Mouse (Mus musculus): ENCODE measurements at regions not wholly inside any gene's neighbourhood (a gene's known extent, or its start where the extent isn't known, plus 50 kb on each side); places are given as distances from the start of the nearest gene placed in this dataset.

DNA sequence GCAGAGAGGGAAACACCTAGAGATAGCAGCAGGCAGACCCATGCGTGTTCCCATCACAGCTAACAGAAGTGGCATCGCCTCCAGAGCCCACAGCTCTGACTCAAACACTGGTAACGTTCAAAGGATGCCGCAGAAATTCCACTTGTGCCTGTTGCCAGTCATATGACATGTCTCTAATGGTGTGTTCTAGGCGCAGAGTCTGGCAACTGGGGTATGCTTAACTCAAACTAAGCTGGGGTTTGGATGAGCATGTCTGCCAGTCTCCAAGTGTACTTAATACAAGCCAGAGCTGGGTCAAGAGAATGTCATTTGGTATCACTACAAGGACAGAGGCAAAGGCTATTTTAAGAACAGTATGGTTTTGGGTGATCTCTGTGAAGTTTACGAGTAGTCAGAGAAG lies 507.9 kb downstream of the Nfib start:
- DNase-seq (ENCODE audit: low spot score): no peak
- 62% methylated on average over 6 of the region's 6 CpGs for WGBS
- no peak overlapping the region for H3K27ac ChIP-seq (replicated peaks; ENCODE audit: low read depth, low read length)

GRCm38 (mm10) chr4:82196024-82196647 lies 509.4 kb downstream of the Nfib start:
- Histone ChIP-seq H3K9me3 (ENCODE audit: control insufficient read depth, low read length) (no peaks in the 10 kb centered on the region), H3K9ac (ENCODE audit: low read length) (no peak overlapping the region), H3K27ac (replicated peaks; ENCODE audit: low read depth, low read length) (no peak overlapping the region), H3K4me3 (ENCODE audit: low read depth, low read length) (no peak overlapping the region), H3K4me2 (ENCODE audit: low read depth, severe bottlenecking) (no peak overlapping the region), H3K27me3 (ENCODE audit: control insufficient read depth, insufficient read depth, low read length) (no peaks in the 10 kb centered on the region), H3K36me3 (ENCODE audit: control insufficient read depth, insufficient read depth, low read length) (no peaks in the 10 kb centered on the region), H3K4me1 (ENCODE audit: control insufficient read depth, insufficient read depth, low read length) (peaks cover 3% of the 10 kb centered on the region; the same call in 1 of the 2 replicates)
- WGBS: 48% methylated on average over 6 of the region's 6 CpGs
- DNase-seq (ENCODE audit: low spot score) (peak; percentile 34), ATAC-seq (ENCODE audit: insufficient number of reproducible peaks, low FRiP score, low TSS enrichment, low read depth) (no peak)

More for the DNA sequence above, 507.9 kb downstream of the Nfib start:
- Histone ChIP-seq H3K27me3 (ENCODE audit: control insufficient read depth, insufficient read depth, low read length) (no peaks in the 10 kb centered on the region), H3K4me2 (ENCODE audit: low read depth, severe bottlenecking) (no peak overlapping the region), H3K9me3 (ENCODE audit: control insufficient read depth, low read length) (no peaks in the 10 kb centered on the region), H3K4me3 (ENCODE audit: low read depth, low read length) (no peak overlapping the region), H3K9ac (ENCODE audit: low read length) (no peak overlapping the region), H3K4me1 (ENCODE audit: control insufficient read depth, insufficient read depth, low read length) (peaks cover 3% of the 10 kb centered on the region; the same call in 1 of the 2 replicates), H3K36me3 (ENCODE audit: control insufficient read depth, insufficient read depth, low read length) (no peaks in the 10 kb centered on the region)
- no peak for ATAC-seq (ENCODE audit: insufficient number of reproducible peaks, low FRiP score, low TSS enrichment, low read depth)

- no peak overlapping the region for H3K27ac ChIP-seq (replicated peaks; ENCODE audit: low read depth, low read length)
- no peak overlapping the region for H3K9ac ChIP-seq (ENCODE audit: low read length)
- 56% methylated on average over 5 of the region's 5 CpGs for WGBS
- no peaks in the 10 kb centered on the region for H3K36me3 ChIP-seq (ENCODE audit: control insufficient read depth, insufficient read depth, low read length)
- no peaks in the 10 kb centered on the region for H3K9me3 ChIP-seq (ENCODE audit: control insufficient read depth, low read length)
- DNase-seq (ENCODE audit: low spot score): no peak
- no peak overlapping the region for H3K4me3 ChIP-seq (ENCODE audit: low read depth, low read length)
- no peak overlapping the region for H3K4me2 ChIP-seq (ENCODE audit: low read depth, severe bottlenecking)
- H3K4me1 ChIP-seq (ENCODE audit: control insufficient read depth, insufficient read depth, low read length): peaks cover 3% of the 10 kb centered on the region; the same call in 1 of the 2 replicates
- H3K27me3 ChIP-seq (ENCODE audit: control insufficient read depth, insufficient read depth, low read length): no peaks in the 10 kb centered on the region
- ATAC-seq (ENCODE audit: insufficient number of reproducible peaks, low FRiP score, low TSS enrichment, low read depth): no peak
Observed at GRCm38 (mm10) chr4:82193905-82194304, 511.6 kb downstream of the Nfib start.

DNA sequence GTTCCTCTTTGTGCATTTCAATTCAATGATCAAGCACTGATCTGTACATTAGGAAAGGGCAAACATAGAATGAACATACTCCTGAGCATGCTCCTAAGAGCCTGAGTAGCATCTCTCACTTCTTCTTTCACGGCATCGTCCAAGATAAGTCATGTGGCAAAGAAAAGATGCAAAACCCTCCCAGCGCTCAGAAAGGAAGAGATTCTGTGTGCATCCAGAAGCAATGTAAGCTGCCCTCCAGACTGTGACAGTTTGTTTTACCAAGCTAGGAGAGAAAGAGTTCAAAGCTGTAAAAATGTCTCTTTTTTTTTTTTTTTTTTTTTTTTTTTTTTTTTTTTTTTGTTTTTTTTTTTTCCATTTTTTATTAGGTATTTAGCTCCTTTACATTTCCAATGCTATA lies 518.7 kb downstream of the Nfib start:
- Histone ChIP-seq H3K4me2 (ENCODE audit: low read depth, severe bottlenecking) (no peak overlapping the region), H3K27ac (replicated peaks; ENCODE audit: low read depth, low read length) (no peak overlapping the region), H3K9ac (ENCODE audit: low read length) (no peak overlapping the region), H3K36me3 (ENCODE audit: control insufficient read depth, insufficient read depth, low read length) (no peaks in the 10 kb centered on the region), H3K4me1 (ENCODE audit: control insufficient read depth, insufficient read depth, low read length) (no peaks in the 10 kb centered on the region), H3K9me3 (ENCODE audit: control insufficient read depth, low read length) (no peaks in the 10 kb centered on the region), H3K4me3 (ENCODE audit: low read depth, low read length) (no peak overlapping the region), H3K27me3 (ENCODE audit: control insufficient read depth, insufficient read depth, low read length) (no peaks in the 10 kb centered on the region)
- no peak for DNase-seq (ENCODE audit: low spot score)
- no peak for ATAC-seq (ENCODE audit: insufficient number of reproducible peaks, low FRiP score, low TSS enrichment, low read depth)
- 97% methylated on average over 3 of the region's 3 CpGs for WGBS

- Histone ChIP-seq H3K27me3 (ENCODE audit: control insufficient read depth, insufficient read depth, low read length) (no peaks in the 10 kb centered on the region), H3K4me2 (ENCODE audit: low read depth, severe bottlenecking) (no peak overlapping the region), H3K4me1 (ENCODE audit: control insufficient read depth, insufficient read depth, low read length) (no peaks in the 10 kb centered on the region), H3K27ac (replicated peaks; ENCODE audit: low read depth, low read length) (no peak overlapping the region), H3K4me3 (ENCODE audit: low read depth, low read length) (no peak overlapping the region), H3K9me3 (ENCODE audit: control insufficient read depth, low read length) (no peaks in the 10 kb centered on the region), H3K36me3 (ENCODE audit: control insufficient read depth, insufficient read depth, low read length) (no peaks in the 10 kb centered on the region), H3K9ac (ENCODE audit: low read length) (no peak overlapping the region)
- no peak for ATAC-seq (ENCODE audit: insufficient number of reproducible peaks, low FRiP score, low TSS enrichment, low read depth)
- no peak for DNase-seq (ENCODE audit: low spot score)
- WGBS: 86% methylated on average over 1 of the region's 1 CpGs
Observed at GRCm38 (mm10) chr4:82183974-82184373, 521.6 kb downstream of the Nfib start.

DNA sequence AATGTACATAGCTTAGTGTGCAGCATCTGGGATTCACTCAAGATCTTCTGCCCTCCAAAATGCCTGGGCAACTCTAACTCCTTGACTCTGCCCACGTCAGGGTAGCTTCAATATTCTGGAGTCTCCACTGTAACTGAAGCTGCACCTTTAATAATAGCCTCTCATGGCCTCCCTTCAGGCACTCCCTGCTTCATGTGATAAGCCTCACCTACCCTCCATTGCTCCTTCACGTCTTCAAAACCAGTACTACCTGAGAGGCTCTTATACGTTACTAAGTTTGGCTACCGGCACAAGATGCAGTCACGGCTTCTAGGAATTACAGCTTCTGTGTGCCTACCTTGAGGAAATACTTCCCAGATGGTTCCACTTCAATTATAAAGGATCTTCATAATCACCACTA lies 527.4 kb downstream of the Nfib start:
- Histone ChIP-seq H3K9me3 (ENCODE audit: control insufficient read depth, low read length) (no peaks in the 10 kb centered on the region), H3K4me1 (ENCODE audit: control insufficient read depth, insufficient read depth, low read length) (no peaks in the 10 kb centered on the region), H3K36me3 (ENCODE audit: control insufficient read depth, insufficient read depth, low read length) (no peaks in the 10 kb centered on the region), H3K9ac (ENCODE audit: low read length) (no peak overlapping the region), H3K27ac (replicated peaks; ENCODE audit: low read depth, low read length) (no peak overlapping the region), H3K4me3 (ENCODE audit: low read depth, low read length) (no peak overlapping the region), H3K4me2 (ENCODE audit: low read depth, severe bottlenecking) (no peak overlapping the region), H3K27me3 (ENCODE audit: control insufficient read depth, insufficient read depth, low read length) (no peaks in the 10 kb centered on the region)
- WGBS: 89% methylated on average over 5 of the region's 5 CpGs
- no peak for ATAC-seq (ENCODE audit: insufficient number of reproducible peaks, low FRiP score, low TSS enrichment, low read depth)
- DNase-seq (ENCODE audit: low spot score): no peak

- DNase-seq (ENCODE audit: low spot score): no peak
- 92% methylated on average over 8 of the region's 8 CpGs for WGBS
- Histone ChIP-seq H3K4me3 (ENCODE audit: low read depth, low read length) (no peak overlapping the region), H3K9me3 (ENCODE audit: control insufficient read depth, low read length) (no peaks in the 10 kb centered on the region), H3K36me3 (ENCODE audit: control insufficient read depth, insufficient read depth, low read length) (no peaks in the 10 kb centered on the region), H3K27me3 (ENCODE audit: control insufficient read depth, insufficient read depth, low read length) (no peaks in the 10 kb centered on the region), H3K9ac (ENCODE audit: low read length) (no peak overlapping the region), H3K4me1 (ENCODE audit: control insufficient read depth, insufficient read depth, low read length) (no peaks in the 10 kb centered on the region), H3K4me2 (ENCODE audit: low read depth, severe bottlenecking) (no peak overlapping the region), H3K27ac (replicated peaks; ENCODE audit: low read depth, low read length) (no peak overlapping the region)
- no peak for ATAC-seq (ENCODE audit: insufficient number of reproducible peaks, low FRiP score, low TSS enrichment, low read depth)
Observed at GRCm38 (mm10) chr4:82176723-82177122, 528.8 kb downstream of the Nfib start.

- no peak for ATAC-seq (ENCODE audit: insufficient number of reproducible peaks, low FRiP score, low TSS enrichment, low read depth)
- Histone ChIP-seq H3K27ac (replicated peaks; ENCODE audit: low read depth, low read length) (0 out of 2 replicates have a peak overlapping the region, but pooled peaks have one; percentile 18), H3K27me3 (ENCODE audit: control insufficient read depth, insufficient read depth, low read length) (no peaks in the 10 kb centered on the region), H3K4me1 (ENCODE audit: control insufficient read depth, insufficient read depth, low read length) (no peaks in the 10 kb centered on the region), H3K4me2 (ENCODE audit: low read depth, severe bottlenecking) (no peak overlapping the region), H3K9ac (ENCODE audit: low read length) (no peak overlapping the region), H3K9me3 (ENCODE audit: control insufficient read depth, low read length) (no peaks in the 10 kb centered on the region), H3K4me3 (ENCODE audit: low read depth, low read length) (no peak overlapping the region), H3K36me3 (ENCODE audit: control insufficient read depth, insufficient read depth, low read length) (no peaks in the 10 kb centered on the region)
- DNase-seq (ENCODE audit: low spot score): no peak
- 75% methylated on average over 17 of the region's 17 CpGs for WGBS
Observed at GRCm38 (mm10) chr4:82173461-82174085, 532.0 kb downstream of the Nfib start.

Data from limb, embryonic 11.5 days (tissue).